Mouse (Mus musculus) lung, adult 2 months (tissue): ENCODE measurements around the gene Pitpnm3.

Experiments
- CTCF ChIP-seq: fragments of 200-500 bp; IDR thresholded peaks from 2 replicates; pipeline ENCODE4 v1.5.1; 2011; ENCODE audit warnings: mild to moderate bottlenecking, low read length, control low read depth; ENCODE audit not compliant: insufficient read depth
- POLR2A ChIP-seq: fragments of 200-500 bp; IDR thresholded peaks from 2 replicates; pipeline ENCODE4 v1.6.1; 2011; ENCODE audit warnings: low read depth, mild to moderate bottlenecking, control low read depth, low read length, borderline replicate concordance; ENCODE audit errors: extremely low read depth

DNA sequence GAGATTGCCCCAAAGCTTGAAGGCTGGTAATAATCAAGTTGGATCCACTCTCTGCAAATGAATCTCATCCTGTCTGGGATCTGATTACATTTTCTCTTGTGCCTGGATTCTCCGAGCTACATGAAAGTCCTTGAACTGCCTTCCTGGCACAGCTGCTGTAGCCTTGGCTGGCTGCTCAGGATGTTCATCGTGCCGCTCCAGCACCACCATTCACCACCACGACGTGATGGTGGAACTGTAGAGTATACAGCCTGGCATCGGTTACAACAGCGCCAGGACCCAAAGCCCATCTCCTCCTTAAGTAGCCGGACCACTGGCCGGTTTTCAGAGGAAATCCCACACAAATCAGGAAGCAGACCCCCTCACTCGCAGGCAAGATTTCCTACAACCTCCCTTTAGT lies 2.5 kb downstream of the Pitpnm3 start:
- TF ChIP-seq CTCF (no peak), POLR2A (no peak)
